Mouse (Mus musculus): Measurements from ENCODE around the gene Map6. TPM values are rescaled to one million over a fixed set of nuclear protein-coding genes. Genes with fewer than 3 reads are reported as not detected.

The Map6 gene
- total RNA-seq, 2 experiments from 2014 or later: 231 to 242 TPM

- no peak for DNase-seq (ENCODE audit: extremely low spot score in 1 of 2, low spot score in 2 of 2)
- intact Hi-C loops (cut with DNase I): no loop called here
These were observed 111.6 kb downstream of the Map6 start for GRCm38 (mm10) chr7:99378870-99379269.

- intact Hi-C loops (cut with DNase I): no loop called here
- peak in 1 of 2 experiments; percentile 63 for DNase-seq (ENCODE audit: extremely low spot score in 1 of 2, low spot score in 2 of 2)
These were observed 113.4 kb downstream of the Map6 start for GRCm38 (mm10) chr7:99380491-99381213.

- intact Hi-C loops (cut with DNase I): no loop called here
- DNase-seq (ENCODE audit: extremely low spot score in 1 of 2, low spot score in 2 of 2): peak; percentile 96 to 99
These were observed 114.2 kb downstream of the Map6 start, which contains the start of gene Gdpd5 for GRCm38 (mm10) chr7:99381214-99382087. TSS of gene Gdpd5 (plus strand) at chr7:99381414.

DNA sequence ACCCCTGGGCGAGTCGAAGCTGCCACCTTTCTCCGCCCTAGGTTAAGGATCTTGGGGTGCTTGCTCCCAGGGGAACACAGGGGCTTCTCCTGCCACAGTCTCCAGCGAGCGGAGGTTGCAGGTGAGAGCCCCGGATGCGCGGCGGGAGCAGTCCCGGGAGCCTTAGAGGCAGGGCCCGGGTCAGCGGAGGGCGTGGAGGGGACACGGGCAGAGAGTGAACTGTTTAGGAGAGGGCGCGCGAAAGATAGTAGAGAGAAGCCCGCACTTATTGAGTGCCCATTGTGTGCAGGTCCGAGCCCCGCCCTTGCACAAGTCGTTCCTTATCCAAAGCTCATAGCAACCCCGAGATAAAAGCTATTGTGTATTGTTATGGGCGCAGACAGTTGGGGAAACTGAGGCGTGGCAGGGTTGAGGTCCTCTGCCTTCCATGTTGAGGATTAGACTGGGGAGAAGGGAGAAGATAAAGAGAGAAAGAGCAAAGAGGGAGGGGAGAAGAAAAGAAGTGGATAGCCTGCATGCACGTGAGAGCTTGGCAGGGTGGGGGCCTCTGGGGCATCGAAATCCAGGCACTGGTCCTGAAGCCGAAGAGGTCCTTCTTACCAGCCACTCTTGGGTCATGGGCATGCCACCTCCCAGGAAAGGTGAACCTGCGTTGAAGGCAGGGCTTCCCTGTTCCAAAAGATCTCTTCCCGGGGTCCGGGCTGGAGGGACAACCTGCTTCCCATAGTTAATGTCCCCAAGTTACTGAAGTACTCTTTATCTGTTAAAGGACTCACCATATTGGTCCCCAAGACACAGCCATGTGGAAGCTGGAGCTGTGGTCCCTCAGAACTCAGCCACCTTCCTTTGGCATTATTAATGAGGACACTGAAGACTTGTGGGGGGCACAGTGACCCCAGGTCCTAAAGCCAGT is 115.1 kb downstream of the Map6 start:
- intact Hi-C loops (cut with DNase I): no loop called here

GRCm38 (mm10) chr7:99383246-99383645 is 116.0 kb downstream of the Map6 start:
- intact Hi-C loops (cut with DNase I): no loop called here

More for the DNA sequence above, 115.1 kb downstream of the Map6 start:
- peak in 1 of 2 experiments; percentile 60 for DNase-seq (ENCODE audit: extremely low spot score in 1 of 2, low spot score in 2 of 2)

GRCm38 (mm10) chr7:99384101-99384611 is 116.9 kb downstream of the Map6 start:
- intact Hi-C loops (cut with DNase I): no loop called here
- DNase-seq (ENCODE audit: extremely low spot score in 1 of 2, low spot score in 2 of 2): peak in 1 of 2 experiments; percentile 68

More at GRCm38 (mm10) chr7:99383246-99383645, 116.0 kb downstream of the Map6 start:
- peak in 1 of 2 experiments; percentile 31 for DNase-seq (ENCODE audit: extremely low spot score in 1 of 2, low spot score in 2 of 2)

- intact Hi-C loops (cut with DNase I): no loop called here
- no peak for DNase-seq (ENCODE audit: extremely low spot score in 1 of 2, low spot score in 2 of 2)
These were observed 118.8 kb downstream of the Map6 start for GRCm38 (mm10) chr7:99386030-99386429.

Other genes starting within 250 kb of the Map6 start
- gene Uvrag, start 126.3 kb upstream of the Map6 start, total RNA-seq (2021): 10 to 100 TPM; 40.4 to 42.9 TPM
- 10 to 100 TPM; 91.8 to 94.0 TPM for gene Dgat2, start 84.7 kb upstream of the Map6 start, total RNA-seq (2021)
- gene Mogat2, start 28.8 kb upstream of the Map6 start, total RNA-seq (2021): under 1 TPM in 1 of 2 experiments, not detected in 1; 0.49 TPM
- 10 to 100 TPM; 46.7 to 49.4 TPM for gene Serpinh1, start 85.8 kb downstream of the Map6 start, total RNA-seq (2021)
- 10 to 100 TPM; 34.2 to 35.5 TPM for gene Gdpd5, start 114.0 kb downstream of the Map6 start, total RNA-seq (2021)
- 1 to 10 TPM; 1.4 to 2.6 TPM for gene Klhl35, start 198.6 kb downstream of the Map6 start, total RNA-seq (2021)
- gene Rps3, start 216.3 kb downstream of the Map6 start, total RNA-seq (2021): 100 to 1,000 TPM; 266 to 286 TPM